Mouse (Mus musculus): ENCODE results near the gene Fyttd1. TPM values are rescaled to one million over a fixed set of nuclear protein-coding genes. Genes with fewer than 3 reads are reported as not detected.
A peak's percentile ranks its signal among the peaks of the same experiment; 100 is the strongest.
"Not testable (repeated sequence)": the region's sequence is repeated elsewhere in the genome, so short reads cannot be mapped to it uniquely, and the experiment has no call there.

Fyttd1 gene
- polyA plus RNA-seq, 1 experiment from 2014 or later, result 170 TPM

DNA sequence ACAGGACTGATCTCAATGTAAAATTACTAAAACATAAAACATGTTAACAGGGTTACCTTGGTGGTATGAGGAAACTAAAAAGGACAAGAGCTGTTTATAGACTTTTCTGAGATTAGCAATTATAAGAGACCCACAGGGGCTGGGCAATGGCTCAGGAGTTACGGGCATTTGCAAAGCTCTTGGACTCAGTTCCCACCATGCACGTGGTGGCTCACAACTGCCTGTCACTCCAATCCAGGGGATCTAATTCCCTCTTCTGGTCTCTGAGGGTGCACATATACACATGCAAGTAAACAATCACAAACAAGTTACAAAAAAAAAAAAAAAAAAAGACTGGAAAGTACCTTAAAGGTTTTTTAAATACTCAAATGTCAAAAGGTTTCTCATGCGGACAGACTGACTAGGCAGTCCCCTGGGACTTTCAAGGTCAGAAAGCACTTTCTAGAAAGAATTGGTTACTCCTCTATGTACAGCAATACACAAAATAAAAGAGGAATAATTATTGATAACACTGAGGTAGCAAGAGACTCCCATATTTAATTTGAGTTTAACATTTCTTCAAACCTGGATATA, 15.4 kb upstream of the Fyttd1 start:
- H3K4me3 ChIP-seq, result no peak overlapping the region
- no peak for ATAC-seq (ENCODE audit: insufficient number of reproducible peaks, low FRiP score)
- H3K9ac ChIP-seq, result no peak overlapping the region
- H3K27me3 ChIP-seq (replicated peaks), result no peaks in the 10 kb centered on the region
- no peak overlapping the region for H3K4me2 ChIP-seq
- H3K27ac ChIP-seq (ENCODE audit: poor library complexity, severe bottlenecking), result no peak overlapping the region
- peaks cover 55% of the 10 kb centered on the region for H3K4me1 ChIP-seq (replicated peaks)
- H3K36me3 ChIP-seq, result peaks cover 23% of the 10 kb centered on the region
- no peaks in the 10 kb centered on the region for H3K9me3 ChIP-seq (replicated peaks)
- 84% methylated on average over 3 of the region's 3 CpGs for WGBS

- no peak overlapping the region for H3K4me3 ChIP-seq
- H3K27ac ChIP-seq (ENCODE audit: poor library complexity, severe bottlenecking), result no peak overlapping the region; the same call in 1 of the 2 replicates
- ATAC-seq (ENCODE audit: insufficient number of reproducible peaks, low FRiP score), result no peak
- 0 out of 2 replicates have a peak overlapping the region, but pooled peaks have one; percentile 24 for H3K9ac ChIP-seq
- H3K4me2 ChIP-seq, result no peak overlapping the region
- peaks cover 23% of the 10 kb centered on the region for H3K36me3 ChIP-seq
- WGBS, result 75% methylated on average over 4 of the region's 4 CpGs
- H3K9me3 ChIP-seq (replicated peaks), result no peaks in the 10 kb centered on the region
- H3K27me3 ChIP-seq (replicated peaks), result no peaks in the 10 kb centered on the region
- H3K4me1 ChIP-seq (replicated peaks), result peaks cover 38% of the 10 kb centered on the region
These were observed 11.9 kb upstream of the Fyttd1 start for GRCm38 (mm10) chr16:32865401-32865800.

DNA sequence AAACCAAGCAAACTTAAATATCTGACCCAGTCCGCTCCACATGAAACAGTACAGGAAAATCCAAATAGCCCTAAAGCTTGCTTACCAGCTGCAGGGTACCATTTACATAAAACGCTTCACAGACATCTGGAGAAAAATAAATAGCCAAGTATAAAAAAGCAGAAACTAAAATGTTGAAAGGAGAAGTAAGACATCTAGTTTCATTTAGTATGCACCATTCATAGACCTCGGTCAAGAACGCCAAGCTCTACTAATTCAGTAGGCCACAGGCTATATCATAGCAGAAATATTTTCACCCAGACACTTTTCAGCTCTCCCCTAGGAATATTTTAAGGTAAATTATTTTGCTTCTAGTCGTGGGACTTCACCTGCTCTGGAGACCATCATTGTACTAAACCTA, 10.6 kb upstream of the Fyttd1 start:
- 82% methylated on average over 5 of the region's 5 CpGs for WGBS

DNA sequence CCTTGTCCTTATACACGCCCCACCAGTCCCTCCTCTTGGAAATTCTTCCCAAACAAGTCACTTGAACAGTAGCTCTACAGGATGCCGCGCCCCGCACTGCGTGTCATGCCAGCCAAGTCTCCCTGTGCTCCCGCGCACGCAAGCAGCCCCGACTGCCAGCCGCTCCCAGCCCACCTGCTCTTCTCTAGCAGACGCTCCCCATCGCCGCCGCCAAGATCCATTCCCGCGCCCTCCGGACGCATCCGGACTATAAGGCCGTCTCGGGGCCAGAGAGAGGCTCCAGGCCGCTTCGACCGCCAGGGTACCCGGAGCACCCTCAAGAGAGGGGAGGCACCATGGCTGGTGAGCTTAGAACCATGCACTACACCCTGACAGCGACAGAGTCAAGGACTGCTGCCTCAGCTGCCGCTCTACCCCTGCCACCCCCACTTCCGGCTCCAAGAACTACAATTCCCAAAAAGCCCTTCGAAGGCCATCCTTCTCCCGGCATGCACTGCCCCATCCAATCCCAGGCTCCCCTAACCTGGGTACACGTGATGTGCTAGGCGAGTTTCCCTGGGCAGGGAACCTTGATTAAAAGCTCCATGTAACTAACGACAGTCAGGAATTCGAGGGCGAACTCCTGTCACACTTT, 9.3 kb upstream of the Fyttd1 start:
- peak overlapping the region; percentile 90 for H3K9ac ChIP-seq
- no peaks in the 10 kb centered on the region for H3K27me3 ChIP-seq (replicated peaks)
- H3K4me1 ChIP-seq (replicated peaks), result peaks cover 38% of the 10 kb centered on the region
- H3K9me3 ChIP-seq (replicated peaks), result no peaks in the 10 kb centered on the region
- peak; percentile 97 for ATAC-seq (ENCODE audit: insufficient number of reproducible peaks, low FRiP score)
- peak overlapping the region; percentile 91 for H3K27ac ChIP-seq (ENCODE audit: poor library complexity, severe bottlenecking)
- H3K36me3 ChIP-seq, result peaks cover 15% of the 10 kb centered on the region
- peak overlapping the region; percentile 87 for H3K4me2 ChIP-seq
- H3K4me3 ChIP-seq, result peak overlapping the region; percentile 97
- 0% methylated on average over 35 of the region's 35 CpGs for WGBS

More for the DNA sequence above, 10.6 kb upstream of the Fyttd1 start:
- H3K4me2 ChIP-seq, result peak overlapping the region; percentile 87
- peak overlapping the region; percentile 90 for H3K9ac ChIP-seq
- no peaks in the 10 kb centered on the region for H3K9me3 ChIP-seq (replicated peaks)
- peak overlapping the region; percentile 97 for H3K4me3 ChIP-seq
- no peak for ATAC-seq (ENCODE audit: insufficient number of reproducible peaks, low FRiP score)
- peaks cover 15% of the 10 kb centered on the region for H3K36me3 ChIP-seq
- H3K27me3 ChIP-seq (replicated peaks), result no peaks in the 10 kb centered on the region
- peaks cover 38% of the 10 kb centered on the region for H3K4me1 ChIP-seq (replicated peaks)
- peak overlapping the region; percentile 91 for H3K27ac ChIP-seq (ENCODE audit: poor library complexity, severe bottlenecking)

GRCm38 (mm10) chr16:32870231-32870630, 7.1 kb upstream of the Fyttd1 start:
- WGBS, result 68% methylated on average over 5 of the region's 5 CpGs
- Histone ChIP-seq H3K27ac (ENCODE audit: poor library complexity, severe bottlenecking) (no peak overlapping the region), H3K4me3 (no peak overlapping the region), H3K4me2 (no peak overlapping the region), H3K9me3 (replicated peaks) (no peaks in the 10 kb centered on the region), H3K36me3 (peaks cover 4% of the 10 kb centered on the region; the same call in 1 of the 2 replicates), H3K9ac (no peak overlapping the region), H3K27me3 (replicated peaks) (no peaks in the 10 kb centered on the region), H3K4me1 (replicated peaks) (peaks cover 26% of the 10 kb centered on the region)
- no peak for ATAC-seq (ENCODE audit: insufficient number of reproducible peaks, low FRiP score)

DNA sequence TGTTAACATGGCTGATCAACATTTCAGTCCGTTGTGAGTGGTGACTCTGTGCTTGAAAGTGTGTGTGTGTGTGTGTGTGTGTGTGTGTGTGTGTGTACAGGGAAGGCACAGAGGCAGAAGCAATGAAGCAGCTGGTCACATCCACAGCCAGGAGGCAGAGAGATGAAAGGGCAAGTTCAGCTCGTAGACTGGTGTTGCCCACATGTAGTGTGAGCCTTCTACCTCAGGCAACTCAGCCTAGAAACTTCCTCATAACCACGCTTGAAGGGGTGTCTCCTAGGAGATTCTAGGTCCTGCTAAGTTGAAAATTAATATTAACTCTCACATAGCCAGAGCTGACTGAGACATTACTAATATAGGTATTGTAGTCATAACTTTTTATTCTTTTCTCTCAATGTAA, 3.9 kb upstream of the Fyttd1 start:
- H3K27me3 ChIP-seq (replicated peaks), result no peaks in the 10 kb centered on the region
- no peak overlapping the region for H3K27ac ChIP-seq (ENCODE audit: poor library complexity, severe bottlenecking)
- peaks cover 7% of the 10 kb centered on the region for H3K4me1 ChIP-seq (replicated peaks)
- no peaks in the 10 kb centered on the region for H3K9me3 ChIP-seq (replicated peaks)
- no peak overlapping the region for H3K4me3 ChIP-seq
- WGBS, result 61% methylated on average over 3 of the region's 3 CpGs
- H3K4me2 ChIP-seq, result no peak overlapping the region
- no peak overlapping the region for H3K9ac ChIP-seq
- no peaks in the 10 kb centered on the region for H3K36me3 ChIP-seq
- no peak for ATAC-seq (ENCODE audit: insufficient number of reproducible peaks, low FRiP score)

GRCm38 (mm10) chr16:32875281-32875680, 2.0 kb upstream of the Fyttd1 start:
- WGBS, result 65% methylated on average over 1 of the region's 1 CpGs
- H3K4me3 ChIP-seq; H3K9ac ChIP-seq; H3K36me3 ChIP-seq; ATAC-seq (ENCODE audit: insufficient number of reproducible peaks, low FRiP score); H3K4me2 ChIP-seq; H3K27ac ChIP-seq (ENCODE audit: poor library complexity, severe bottlenecking); H3K27me3 ChIP-seq (replicated peaks); H3K9me3 ChIP-seq (replicated peaks): not testable (repeated sequence)
- H3K4me1 ChIP-seq (replicated peaks), result peaks cover 13% of the 10 kb centered on the region

DNA sequence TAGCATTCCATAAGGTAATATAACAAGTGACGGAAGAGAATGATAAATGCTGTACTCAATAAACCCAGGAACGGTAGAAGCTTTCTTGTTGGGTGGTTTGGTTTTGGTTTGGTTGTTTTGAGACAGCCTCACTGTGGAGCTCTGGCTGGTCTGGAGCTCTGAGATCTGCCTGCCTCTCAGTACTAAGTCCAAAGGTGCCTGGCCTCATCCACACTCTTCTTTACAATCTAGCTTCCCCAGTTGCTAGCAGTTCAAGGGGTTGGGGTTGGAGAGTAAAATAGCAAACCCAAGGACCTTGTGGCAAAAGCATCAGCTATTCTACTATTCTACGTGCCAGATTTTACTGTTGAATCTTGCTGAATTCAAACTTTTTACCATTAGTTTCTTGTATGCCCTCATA, 1.5 kb upstream of the Fyttd1 start:
- 90% methylated on average over 3 of the region's 3 CpGs for WGBS
- ATAC-seq (ENCODE audit: insufficient number of reproducible peaks, low FRiP score), result no peak
- Histone ChIP-seq H3K9me3 (replicated peaks) (no peaks in the 10 kb centered on the region), H3K4me1 (replicated peaks) (peaks cover 18% of the 10 kb centered on the region), H3K9ac (no peak overlapping the region), H3K27me3 (replicated peaks) (no peaks in the 10 kb centered on the region), H3K4me2 (no peak overlapping the region), H3K4me3 (no peak overlapping the region), H3K36me3 (peaks cover 2% of the 10 kb centered on the region; the same call in 1 of the 2 replicates), H3K27ac (ENCODE audit: poor library complexity, severe bottlenecking) (no peak overlapping the region)

DNA sequence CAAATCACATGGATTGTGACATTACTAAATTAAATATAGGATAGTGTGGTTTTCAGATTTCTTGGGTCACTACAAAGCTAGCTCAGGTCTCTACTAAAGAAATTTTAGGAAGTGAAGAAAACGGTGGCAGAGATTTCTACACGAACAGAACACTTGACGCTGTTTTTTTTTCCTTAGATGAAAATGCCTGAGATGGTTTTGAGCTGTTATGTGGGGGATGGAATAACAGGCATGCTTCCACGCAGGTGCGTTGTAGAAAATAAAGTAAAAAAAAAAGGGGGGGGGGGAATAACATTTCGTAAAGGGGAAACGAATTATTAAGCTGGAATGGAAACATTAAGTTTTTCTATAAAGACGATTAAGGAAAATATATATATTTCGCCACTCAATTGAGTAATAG, 469 bp upstream of the Fyttd1 start:
- H3K27ac ChIP-seq (ENCODE audit: poor library complexity, severe bottlenecking), result no peak overlapping the region
- H3K4me1 ChIP-seq (replicated peaks), result peaks cover 21% of the 10 kb centered on the region
- no peaks in the 10 kb centered on the region for H3K27me3 ChIP-seq (replicated peaks)
- 21% methylated on average over 9 of the region's 9 CpGs for WGBS
- H3K4me2 ChIP-seq, result peak overlapping the region; percentile 83
- peak overlapping the region; percentile 100 for H3K4me3 ChIP-seq
- peak overlapping the region; percentile 99 for H3K9ac ChIP-seq
- ATAC-seq (ENCODE audit: insufficient number of reproducible peaks, low FRiP score), result no peak
- H3K36me3 ChIP-seq, result peaks cover 2% of the 10 kb centered on the region; the same call in 1 of the 2 replicates
- H3K9me3 ChIP-seq (replicated peaks), result no peaks in the 10 kb centered on the region

GRCm38 (mm10) chr16:32878157-32878598, 878 bp downstream of the Fyttd1 start:
- ATAC-seq (ENCODE audit: insufficient number of reproducible peaks, low FRiP score), result no peak; the same call in 1 of the 2 replicates
- Histone ChIP-seq H3K27ac (ENCODE audit: poor library complexity, severe bottlenecking) (peak overlapping the region; percentile 91), H3K36me3 (peaks cover 2% of the 10 kb centered on the region; the same call in 1 of the 2 replicates), H3K9me3 (replicated peaks) (no peaks in the 10 kb centered on the region), H3K4me2 (peak overlapping the region; percentile 83), H3K9ac (peak overlapping the region; percentile 99), H3K27me3 (replicated peaks) (no peaks in the 10 kb centered on the region), H3K4me1 (replicated peaks) (peaks cover 26% of the 10 kb centered on the region), H3K4me3 (peak overlapping the region; percentile 100)
- under 1% methylated on average over 34 of the region's 34 CpGs for WGBS

DNA sequence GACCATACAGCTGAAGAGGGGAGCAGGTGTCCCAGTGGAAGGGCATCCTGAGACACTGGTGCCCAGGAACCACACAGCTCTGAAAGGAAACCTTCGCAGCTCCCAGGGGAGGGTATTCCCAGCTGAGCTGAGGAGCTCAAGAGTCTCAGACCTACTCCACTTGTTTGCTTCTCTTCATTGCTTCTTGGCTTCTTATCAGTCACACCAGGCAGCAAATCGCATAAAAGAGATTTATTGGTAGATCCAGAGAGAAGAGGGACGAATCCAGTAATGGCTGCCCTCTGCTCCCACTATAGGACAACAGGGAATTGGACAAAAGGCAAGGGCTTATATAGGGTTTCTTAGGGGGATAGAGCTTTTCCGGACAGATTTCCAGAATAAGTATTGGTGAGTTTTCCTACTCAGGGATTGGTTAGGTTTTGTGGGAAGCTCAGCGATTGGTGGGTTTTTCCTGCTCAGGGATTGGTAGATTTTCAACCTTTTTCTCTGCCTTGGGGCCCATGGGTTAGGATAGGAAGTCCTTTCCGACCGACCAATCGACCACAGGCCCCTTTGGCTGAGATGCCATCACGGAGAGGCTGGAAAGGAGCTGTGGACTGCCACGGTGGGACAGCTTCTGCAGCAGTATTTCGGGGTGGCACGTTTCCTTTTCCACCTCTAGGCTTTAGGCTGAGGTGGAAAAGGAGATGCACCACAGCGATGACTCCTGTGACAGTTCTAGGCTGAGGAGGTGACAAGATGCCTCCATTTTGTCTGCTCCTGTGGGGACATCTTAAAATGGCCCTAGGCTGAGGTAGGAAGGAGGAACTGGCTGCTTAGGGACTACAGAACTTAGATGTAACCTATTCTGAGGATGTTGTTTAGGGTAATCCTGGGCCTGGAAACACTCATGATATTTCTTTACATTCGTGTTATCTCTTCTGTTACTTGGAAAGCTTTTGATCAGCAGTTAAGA, 1.9 kb downstream of the Fyttd1 start:
- H3K4me1 ChIP-seq (replicated peaks), result peaks cover 26% of the 10 kb centered on the region
- peak overlapping the region; percentile 33; the same call in 1 of the 2 replicates for H3K27ac ChIP-seq (ENCODE audit: poor library complexity, severe bottlenecking)
- peak overlapping the region; percentile 83 for H3K4me2 ChIP-seq
- H3K4me3 ChIP-seq, result peak overlapping the region; percentile 100
- H3K9ac ChIP-seq, result peak overlapping the region; percentile 64
- H3K27me3 ChIP-seq (replicated peaks), result no peaks in the 10 kb centered on the region
- no peak for ATAC-seq (ENCODE audit: insufficient number of reproducible peaks, low FRiP score)
- H3K36me3 ChIP-seq, result peaks cover 2% of the 10 kb centered on the region; the same call in 1 of the 2 replicates
- no peaks in the 10 kb centered on the region for H3K9me3 ChIP-seq (replicated peaks)
- WGBS, result 81% methylated on average over 14 of the region's 14 CpGs

Data from heart, embryonic 12.5 days (tissue).